Mouse (Mus musculus) myocyte (in vitro differentiated cells): ENCODE results near the gene Gprc5c.

ENCODE experiments used
- CEBPB ChIP-seq: IDR thresholded peaks from 2 replicates; pipeline ENCODE4 v1.6.1; 2011; ENCODE audit warnings: mild to moderate bottlenecking, moderate library complexity; ENCODE audit not compliant: poor library complexity, insufficient read depth, severe bottlenecking
- E2F4 ChIP-seq: IDR thresholded peaks from one replicate; pipeline ENCODE4 v1.6.1; 2011; ENCODE audit warnings: mild to moderate bottlenecking, control low read depth, moderate library complexity; ENCODE audit not compliant: insufficient read depth
- MAX ChIP-seq: IDR thresholded peaks from one replicate; pipeline ENCODE4 v1.6.1; 2011; ENCODE audit warnings: low read depth, mild to moderate bottlenecking, control low read depth
- MYOD1 ChIP-seq, 3 experiments: IDR thresholded peaks; one replicate each; pipeline ENCODE4 v1.6.1; 2011; ENCODE audit warnings: control low read depth in 2 of 3, low read depth in 2 of 3, mild to moderate bottlenecking in 2 of 3, moderate library complexity in 1 of 3; ENCODE audit not compliant: insufficient read length in 2 of 3, control insufficient read depth in 1 of 3
- POLR2A ChIP-seq: IDR thresholded peaks from one replicate; pipeline ENCODE4 v1.6.1; 2011; ENCODE audit warnings: low read depth, mild to moderate bottlenecking, control low read depth, moderate library complexity; ENCODE audit not compliant: insufficient read length
- REST ChIP-seq: IDR thresholded peaks from one replicate; pipeline ENCODE4 v1.6.1; 2011; ENCODE audit warnings: mild to moderate bottlenecking, control low read depth, moderate library complexity; ENCODE audit not compliant: insufficient read depth, insufficient read length
- TCF12 ChIP-seq: IDR thresholded peaks from one replicate; pipeline ENCODE4 v1.6.1; 2011; ENCODE audit warnings: mild to moderate bottlenecking, control low read depth; ENCODE audit not compliant: poor library complexity, insufficient read depth, severe bottlenecking
- TCF3 ChIP-seq: IDR thresholded peaks from one replicate; pipeline ENCODE4 v1.6.1; 2011; ENCODE audit warnings: low read depth, control low read depth; ENCODE audit not compliant: insufficient read length
- USF1 ChIP-seq: IDR thresholded peaks from one replicate; pipeline ENCODE4 v1.6.1; 2011; ENCODE audit warnings: low read depth, mild to moderate bottlenecking, control low read depth, moderate library complexity

DNA sequence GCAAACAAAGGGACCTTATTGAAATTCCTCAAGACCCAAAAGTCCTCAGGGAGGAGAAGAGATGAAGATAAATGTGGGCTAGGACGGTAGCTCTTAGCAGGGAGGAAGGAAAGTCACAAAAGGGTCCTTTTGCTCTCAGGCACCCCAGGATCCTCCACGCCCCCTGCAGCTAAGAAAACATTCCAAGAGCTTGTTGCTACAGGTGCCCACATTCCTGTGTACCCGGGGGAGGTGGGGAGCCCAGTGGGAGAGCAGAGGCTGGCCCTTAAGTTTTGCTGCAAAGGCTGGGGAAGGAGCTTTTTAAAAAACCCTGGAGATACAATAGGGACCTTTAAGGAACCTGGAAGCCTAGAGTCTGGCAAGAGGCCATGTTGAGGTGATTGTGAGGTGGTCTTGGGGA, 30.5 kb upstream of the Gprc5c start:
- no peak for TF ChIP-seq MYOD1 (IDR thresholded peaks at IDR 0.05; ENCODE audit: control insufficient read depth in 1 of 3, insufficient read length in 2 of 3, low read depth in 2 of 3)
- TF ChIP-seq MAX = no peak
- no peak for TF ChIP-seq USF1
- no peak for TF ChIP-seq POLR2A
- no peak for TF ChIP-seq E2F4
- TF ChIP-seq TCF12 = no peak
- no peak for TF ChIP-seq CEBPB
- TF ChIP-seq TCF3 = no peak
- TF ChIP-seq REST = no peak
